Mouse (Mus musculus) NIH3T3 (cell line): Measurements from ENCODE around the gene Sept5.

Source experiments
- DNase-seq: peaks from one replicate; pipeline ENCODE4 v3.0.0-alpha.2; 2012; ENCODE audit warnings: low read depth

Gene Sept5

GRCm38 (mm10) chr16:18632059-18632458 lies 2.3 kb upstream of the Sept5 start:
- peak; percentile 74 for DNase-seq

GRCm38 (mm10) chr16:18631141-18631540 lies 1.4 kb upstream of the Sept5 start:
- DNase-seq, result no peak

- DNase-seq, result no peak
Measured at GRCm38 (mm10) chr16:18630291-18630690, 537 bp upstream of the Sept5 start.

- peak; percentile 51 for DNase-seq
Measured at GRCm38 (mm10) chr16:18628948-18629340, 810 bp downstream of the Sept5 start.

GRCm38 (mm10) chr16:18628206-18628947 lies 1.4 kb downstream of the Sept5 start:
- DNase-seq, result peak; percentile 61

- DNase-seq, result peak; percentile 42
Measured at GRCm38 (mm10) chr16:18627163-18627562, 2.6 kb downstream of the Sept5 start.

GRCm38 (mm10) chr16:18626376-18626878 lies 3.3 kb downstream of the Sept5 start, which contains the start of gene Gm49601:
Gene Gm49601, minus strand, starts transcription at chr16:18626427.
- DNase-seq, result peak; percentile 84

GRCm38 (mm10) chr16:18625791-18626311 lies 3.9 kb downstream of the Sept5 start:
- no peak for DNase-seq

- no peak for DNase-seq
Measured at GRCm38 (mm10) chr16:18625097-18625496, 4.7 kb downstream of the Sept5 start.

- no peak for DNase-seq
Measured at GRCm38 (mm10) chr16:18624641-18625040, 5.1 kb downstream of the Sept5 start.

- no peak for DNase-seq
Measured at GRCm38 (mm10) chr16:18623751-18624540, 5.8 kb downstream of the Sept5 start.

- DNase-seq, result no peak
Measured at GRCm38 (mm10) chr16:18622916-18623750, 6.6 kb downstream of the Sept5 start.

- DNase-seq, result no peak
Measured at GRCm38 (mm10) chr16:18622019-18622418, 7.7 kb downstream of the Sept5 start, which contains the start of gene Gp1bb. Gene Gp1bb, minus strand, starts transcription at chr16:18622403.

GRCm38 (mm10) chr16:18621362-18622001 lies 8.3 kb downstream of the Sept5 start:
- no peak for DNase-seq

GRCm38 (mm10) chr16:18620601-18621361 lies 9.0 kb downstream of the Sept5 start:
- no peak for DNase-seq

GRCm38 (mm10) chr16:18620201-18620600 lies 9.6 kb downstream of the Sept5 start:
- DNase-seq, result no peak

GRCm38 (mm10) chr16:18619110-18619509 lies 10.6 kb downstream of the Sept5 start:
- no peak for DNase-seq

- no peak for DNase-seq
Measured at GRCm38 (mm10) chr16:18618297-18618696, 11.5 kb downstream of the Sept5 start.

- DNase-seq, result peak; percentile 93
Measured at GRCm38 (mm10) chr16:18617370-18618065, 12.2 kb downstream of the Sept5 start.

GRCm38 (mm10) chr16:18613301-18613700 lies 16.5 kb downstream of the Sept5 start:
- DNase-seq, result peak; percentile 27
